Mouse (Mus musculus): Measurements from ENCODE around the gene Rftn1.

- TF ChIP-seq CTCF (IDR thresholded peaks at IDR 0.05; ENCODE audit: control insufficient read depth, insufficient read depth, insufficient replicate concordance, low read depth, low read length) (no peak), POLR2A (IDR thresholded peaks at IDR 0.05; ENCODE audit: control insufficient read depth, low read depth, low read length) (no peak)
Observed at GRCm38 (mm10) chr17:50050456-50050855, 140.0 kb downstream of the Rftn1 start.
